Mouse (Mus musculus) embryonic fibroblast, embryonic 13.5 days (primary cell): ENCODE data around the gene Wdr83os. TPM values are rescaled to one million over a fixed set of nuclear protein-coding genes. Genes with fewer than 3 reads are reported as not detected.
A peak's percentile ranks its signal among the peaks of the same experiment; 100 is the strongest.
"Not testable (repeated sequence)": the region's sequence is repeated elsewhere in the genome, so short reads cannot be mapped to it uniquely, and the experiment has no call there.

Experiments
- H3K27ac ChIP-seq: 2 replicates; pipeline ENCODE4 v1.5.1; 2012; ENCODE audit warnings: low read length, control low read depth, inconsistent platforms; ENCODE audit not compliant: insufficient read depth
- H3K4me1 ChIP-seq: 2 replicates; pipeline ENCODE4 v1.6.1; 2011; ENCODE audit warnings: low read length; ENCODE audit not compliant: control insufficient read depth, insufficient read depth
- H3K4me3 ChIP-seq: 2 replicates; pipeline ENCODE4 v1.5.1; 2011; ENCODE audit warnings: mild to moderate bottlenecking, control low read depth, low read length; ENCODE audit not compliant: insufficient read depth
- CTCF ChIP-seq: IDR thresholded peaks from 2 replicates; pipeline ENCODE4 v1.5.1; 2011; ENCODE audit warnings: mild to moderate bottlenecking, control low read depth, low read length, moderate library complexity, borderline replicate concordance; ENCODE audit not compliant: insufficient read depth
- POLR2A ChIP-seq: IDR thresholded peaks from 2 replicates; pipeline ENCODE4 v1.6.1; 2011; ENCODE audit warnings: low read depth, mild to moderate bottlenecking, control low read depth, low read length, moderate library complexity
- polyA plus RNA-seq: library from polyadenylated mRNA; stranded (reverse); fragments of >200 nt; gene quantifications from 2 replicates; pipeline ENCODE4 v1.2.4, GENCODE M21; 2011; ENCODE audit warnings: low read depth; ENCODE audit not compliant: missing spikeins, insufficient read length

The Wdr83os gene
- polyA plus RNA-seq, 1 experiment: 133 TPM

GRCm38 (mm10) chr8:85113241-85113640 is 32.7 kb downstream of the Wdr83os start:
- TF ChIP-seq CTCF (no peak), POLR2A (no peak)
- H3K4me3 ChIP-seq: no peak overlapping the region
- no peaks in the 10 kb centered on the region for H3K4me1 ChIP-seq
- H3K27ac ChIP-seq: no peak overlapping the region

- Histone ChIP-seq H3K4me1 (no peaks in the 10 kb centered on the region), H3K4me3 (no peak overlapping the region), H3K27ac (no peak overlapping the region)
- TF ChIP-seq CTCF: no peak
- TF ChIP-seq POLR2A: no peak
Observed at GRCm38 (mm10) chr8:85115501-85115900, 35.0 kb downstream of the Wdr83os start.

GRCm38 (mm10) chr8:85116984-85117383 is 36.4 kb downstream of the Wdr83os start:
- Histone ChIP-seq H3K27ac (no peak overlapping the region), H3K4me3 (no peak overlapping the region), H3K4me1 (no peaks in the 10 kb centered on the region)
- TF ChIP-seq CTCF (no peak), POLR2A (no peak)

GRCm38 (mm10) chr8:85119052-85119981 is 38.8 kb downstream of the Wdr83os start:
- peak; percentile 71; the same call in 1 of the 2 replicates for TF ChIP-seq POLR2A
- TF ChIP-seq CTCF: no peak
- H3K4me3 ChIP-seq: peak overlapping the region; percentile 61
- no peaks in the 10 kb centered on the region for H3K4me1 ChIP-seq
- H3K27ac ChIP-seq: no peak overlapping the region

- not testable (repeated sequence) for H3K27ac ChIP-seq, H3K4me3 ChIP-seq, H3K4me1 ChIP-seq
Observed at GRCm38 (mm10) chr8:85120251-85120650, 39.7 kb downstream of the Wdr83os start.

- Histone ChIP-seq H3K27ac (no peak within 1 kb of the TSS), H3K4me1 (no peaks in the 10 kb centered on the region), H3K4me3 (no peak within 1 kb of the TSS)
- no peak for TF ChIP-seq POLR2A
Observed at GRCm38 (mm10) chr8:85122995-85123394, 42.5 kb downstream of the Wdr83os start, which contains the start of gene Zfp791. Gene Zfp791 (minus strand): TSS chr8:85123095.

GRCm38 (mm10) chr8:85123691-85124090 is 43.2 kb downstream of the Wdr83os start:
- Histone ChIP-seq H3K4me1 (no peaks in the 10 kb centered on the region), H3K4me3 (no peak overlapping the region), H3K27ac (no peak overlapping the region)
- TF ChIP-seq POLR2A: no peak
- no peak for TF ChIP-seq CTCF

Other genes starting within 250 kb of the Wdr83os start
- gene Gadd45gip1, start 249.2 kb upstream of the Wdr83os start, polyA plus RNA-seq: 11.7 and 12.6 TPM in 2 replicates
- gene Rad23a, start 240.1 kb upstream of the Wdr83os start, polyA plus RNA-seq: 57.6 and 61.7 TPM in 2 replicates
- gene Calr, start 233.8 kb upstream of the Wdr83os start, polyA plus RNA-seq: 1,122 and 1,201 TPM in 2 replicates
- 41.0 and 43.5 TPM in 2 replicates for gene Farsa, start 223.8 kb upstream of the Wdr83os start, polyA plus RNA-seq
- gene Syce2, start 208.6 kb upstream of the Wdr83os start, polyA plus RNA-seq: 8.7 and 18.9 TPM in 2 replicates
- 18.6 and 23.5 TPM in 2 replicates for gene Gcdh, start 186.8 kb upstream of the Wdr83os start, polyA plus RNA-seq
- not detected in 2 replicates for gene Klf1, start 178.8 kb upstream of the Wdr83os start, polyA plus RNA-seq
- 17.2 and 19.7 TPM in 2 replicates for gene Dnase2a, start 172.2 kb upstream of the Wdr83os start, polyA plus RNA-seq
- not detected in 2 replicates for gene Mast1, start 143.4 kb upstream of the Wdr83os start, polyA plus RNA-seq
- not detected in 2 replicates for gene Rtbdn, start 133.7 kb upstream of the Wdr83os start, polyA plus RNA-seq
- gene Gm49661, start 111.3 kb upstream of the Wdr83os start, polyA plus RNA-seq: not detected in 2 replicates
- gene Prdx2, start 111.2 kb upstream of the Wdr83os start, polyA plus RNA-seq: 244 and 312 TPM in 2 replicates
- gene Rnaseh2a, start 111.0 kb upstream of the Wdr83os start, polyA plus RNA-seq: 27.9 and 30.7 TPM in 2 replicates
- 35.0 and 42.0 TPM in 2 replicates for gene Junb, start 102.0 kb upstream of the Wdr83os start, polyA plus RNA-seq
- gene Hook2, start 90.1 kb upstream of the Wdr83os start, polyA plus RNA-seq: 7.9 and 8.1 TPM in 2 replicates
- gene Best2, start 66.2 kb upstream of the Wdr83os start, polyA plus RNA-seq: not detected in 2 replicates
- gene Asna1, start 55.5 kb upstream of the Wdr83os start, polyA plus RNA-seq: 71.1 and 73.2 TPM in 2 replicates
- gene Trir, start 53.9 kb upstream of the Wdr83os start, polyA plus RNA-seq: 108 and 117 TPM in 2 replicates
- 106 and 120 TPM in 2 replicates for gene Tnpo2, start 43.8 kb upstream of the Wdr83os start, polyA plus RNA-seq
- gene Fbxw9, start 20.7 kb upstream of the Wdr83os start, polyA plus RNA-seq: 28.8 TPM in 2 replicates
- not detected in 2 replicates for gene Gm5741, start 12.8 kb upstream of the Wdr83os start, polyA plus RNA-seq
- 36.1 and 36.7 TPM in 2 replicates for gene Dhps, start 9.0 kb upstream of the Wdr83os start, polyA plus RNA-seq
- gene Wdr83, start 566 bp downstream of the Wdr83os start, polyA plus RNA-seq: 19.5 and 22.2 TPM in 2 replicates
- 45.5 and 51.3 TPM in 2 replicates for gene Man2b1, start 2.5 kb downstream of the Wdr83os start, polyA plus RNA-seq
- gene Zfp791, start 42.4 kb downstream of the Wdr83os start, polyA plus RNA-seq: 1.1 and 1.7 TPM in 2 replicates
- not detected in 2 replicates for gene Cks1brt, start 71.2 kb downstream of the Wdr83os start, polyA plus RNA-seq
- gene Olfr371, start 145.2 kb downstream of the Wdr83os start, polyA plus RNA-seq: not detected in 2 replicates
- 42.9 and 49.2 TPM in 2 replicates for gene Orc6, start 218.9 kb downstream of the Wdr83os start, polyA plus RNA-seq
- 151 and 153 TPM in 2 replicates for gene Vps35, start 219.1 kb downstream of the Wdr83os start, polyA plus RNA-seq